Mouse (Mus musculus): ENCODE data around the gene Cops3. TPM values are rescaled to one million over a fixed set of nuclear protein-coding genes. Genes with fewer than 3 reads are reported as not detected.
"Not testable (repeated sequence)": the region's sequence is repeated elsewhere in the genome, so short reads cannot be mapped to it uniquely, and the experiment has no call there.

The Cops3 gene
- polyA plus RNA-seq, 1 experiment from 2014 or later, result 226 TPM

DNA sequence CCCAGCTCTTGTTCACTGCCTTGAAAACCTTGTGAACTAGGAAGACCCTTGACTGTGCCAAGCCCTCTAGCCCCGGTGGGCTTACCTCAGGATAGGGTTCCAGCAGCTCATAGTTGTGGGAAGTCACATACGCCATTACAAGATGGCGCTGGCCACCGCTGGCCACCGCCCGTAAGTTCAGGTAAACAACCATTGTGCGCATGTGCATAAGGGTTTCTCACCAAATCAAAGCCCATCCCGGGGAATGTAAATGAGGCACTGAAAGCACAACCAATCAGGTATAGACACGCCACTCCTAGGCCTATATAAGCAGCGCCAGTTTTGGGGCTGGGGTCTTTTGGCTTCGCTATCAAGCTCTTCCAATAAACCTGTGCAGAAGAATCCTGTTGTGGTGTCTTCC lies 6.7 kb upstream of the Cops3 start:
- no peak for ATAC-seq (ENCODE audit: low FRiP score)
- WGBS, result 95% methylated on average over 11 of the region's 11 CpGs
- Histone ChIP-seq H3K27ac (no peak overlapping the region), H3K9me3 (no peaks in the 10 kb centered on the region), H3K4me1 (peaks cover 8% of the 10 kb centered on the region; the same call in 1 of the 2 replicates), H3K36me3 (replicated peaks) (no peaks in the 10 kb centered on the region; the same call in 1 of the 2 replicates), H3K4me2 (no peak overlapping the region), H3K4me3 (replicated peaks) (no peak overlapping the region), H3K9ac (no peak overlapping the region), H3K27me3 (no peaks in the 10 kb centered on the region)

DNA sequence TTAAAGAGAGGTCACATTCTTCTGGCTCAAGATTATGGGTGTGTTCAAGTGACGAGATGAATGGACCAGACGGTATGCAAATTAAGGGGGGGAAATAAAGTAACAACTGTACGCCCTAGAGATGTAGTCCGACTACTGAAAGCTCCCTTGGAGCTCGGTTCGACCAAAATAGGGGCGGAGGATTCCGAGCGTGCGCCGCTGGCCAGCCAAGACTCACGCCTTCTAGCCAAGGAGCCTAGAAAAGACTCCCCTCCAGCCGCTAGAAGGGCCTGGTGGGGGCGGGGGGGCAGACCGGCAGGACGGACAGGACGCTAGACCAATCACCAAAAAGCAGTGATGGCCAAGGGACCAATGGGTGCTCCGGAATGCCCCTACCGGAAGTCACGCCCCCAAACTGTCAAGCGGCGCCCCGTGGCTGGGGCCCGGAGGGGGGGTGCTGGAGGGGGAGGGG lies 605 bp downstream of the Cops3 start, which contains the start of gene Nt5m:
Gene Nt5m (plus strand): TSS at position 440 of the 451 bp plus-strand sequence.
- Histone ChIP-seq H3K36me3 (replicated peaks) (peaks cover 24% of the 10 kb centered on the region), H3K9ac (peak within 1 kb of the TSS; percentile 90), H3K4me2 (peak within 1 kb of the TSS; percentile 68), H3K27me3 (no peaks in the 10 kb centered on the region), H3K4me3 (replicated peaks) (peak within 1 kb of the TSS; percentile 95), H3K9me3 (no peaks in the 10 kb centered on the region), H3K4me1 (peaks cover 22% of the 10 kb centered on the region), H3K27ac (peak within 1 kb of the TSS; percentile 97)
- WGBS, result under 1% methylated on average over 24 of the region's 24 CpGs
- peak; percentile 97 for ATAC-seq (ENCODE audit: low FRiP score)

DNA sequence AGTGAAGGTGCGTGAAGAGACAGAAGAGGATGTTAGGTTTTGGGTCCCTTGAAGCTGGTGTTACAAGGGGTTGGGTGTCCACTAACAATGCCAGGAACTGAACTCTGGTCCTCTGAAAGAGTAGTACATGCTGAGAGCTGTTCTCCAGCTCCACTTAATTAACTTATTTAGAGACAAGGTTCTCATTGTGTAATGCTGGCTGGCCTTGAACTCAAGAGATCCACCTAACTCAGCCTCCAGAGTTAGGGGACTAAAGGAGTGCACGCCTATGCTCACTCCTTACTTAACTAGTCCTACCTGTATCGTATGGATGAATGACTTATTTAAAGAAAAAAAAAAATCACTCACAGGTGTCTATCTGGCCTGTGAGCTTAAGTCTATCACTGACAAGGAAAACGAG lies 1.2 kb downstream of the Cops3 start:
- WGBS, result 63% methylated on average over 4 of the region's 4 CpGs

DNA sequence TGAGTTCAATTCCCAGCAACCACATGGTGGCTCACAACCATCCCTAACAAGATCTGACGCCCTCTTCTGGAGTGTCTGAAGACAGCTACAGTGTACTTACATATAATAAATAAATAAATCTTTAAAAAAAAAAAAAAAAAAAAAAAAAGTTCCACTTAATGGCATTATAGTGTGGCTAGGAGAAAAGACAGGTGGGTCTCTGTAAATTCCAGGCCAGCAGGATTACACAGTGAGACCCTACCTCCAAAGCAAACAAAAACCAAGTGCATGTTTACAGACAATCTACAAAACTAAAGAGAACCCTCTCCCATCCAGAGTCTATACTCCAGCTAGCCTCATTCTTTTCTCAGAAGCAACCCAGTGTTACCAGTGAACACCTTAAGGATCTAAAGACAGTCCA lies 1.8 kb downstream of the Cops3 start:
- WGBS, result no CpG with 5 or more reads among the region's 1 CpGs
- not testable (repeated sequence) for H3K9me3 ChIP-seq; H3K27ac ChIP-seq; ATAC-seq (ENCODE audit: low FRiP score); H3K27me3 ChIP-seq
- Histone ChIP-seq H3K4me1 (peaks cover 22% of the 10 kb centered on the region), H3K4me3 (replicated peaks) (0 out of 2 replicates have a peak overlapping the region, but pooled peaks have one; percentile 95), H3K36me3 (replicated peaks) (peaks cover 35% of the 10 kb centered on the region), H3K9ac (peak overlapping the region; percentile 90; the same call in 1 of the 2 replicates), H3K4me2 (peak overlapping the region; percentile 68)

More for the DNA sequence above, 1.2 kb downstream of the Cops3 start:
- Histone ChIP-seq H3K4me3 (replicated peaks) (peak overlapping the region; percentile 95), H3K36me3 (replicated peaks) (peaks cover 30% of the 10 kb centered on the region), H3K4me1 (peaks cover 22% of the 10 kb centered on the region), H3K27me3 (no peaks in the 10 kb centered on the region), H3K27ac (no peak overlapping the region), H3K9me3 (no peaks in the 10 kb centered on the region), H3K4me2 (peak overlapping the region; percentile 68), H3K9ac (peak overlapping the region; percentile 90)
- ATAC-seq (ENCODE audit: low FRiP score), result no peak

DNA sequence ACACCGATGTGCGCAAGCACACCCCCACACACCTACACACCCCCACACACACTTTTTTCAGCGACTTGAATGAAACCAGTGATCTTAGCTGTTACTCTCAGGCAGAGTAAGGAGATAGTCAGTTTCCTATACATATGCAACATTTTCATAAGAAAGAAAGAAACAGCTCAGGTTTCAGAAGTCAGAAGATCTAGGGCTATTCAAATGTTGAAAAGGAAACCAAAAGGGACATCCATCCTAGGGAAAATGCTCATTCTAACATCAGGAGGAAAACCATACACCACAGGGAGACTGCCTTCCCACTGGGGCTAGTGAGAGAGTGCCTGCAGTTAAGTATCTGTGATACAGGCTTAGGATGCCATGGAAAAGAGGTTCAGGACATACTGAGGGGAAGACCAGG lies 18.0 kb downstream of the Cops3 start:
- 87% methylated on average over 3 of the region's 3 CpGs for WGBS
- H3K4me1 ChIP-seq, result no peaks in the 10 kb centered on the region
- H3K9me3 ChIP-seq, result no peaks in the 10 kb centered on the region
- no peak overlapping the region for H3K4me3 ChIP-seq (replicated peaks)
- H3K9ac ChIP-seq, result no peak overlapping the region
- no peak for ATAC-seq (ENCODE audit: low FRiP score)
- no peak overlapping the region for H3K4me2 ChIP-seq
- no peaks in the 10 kb centered on the region for H3K27me3 ChIP-seq
- no peak overlapping the region for H3K27ac ChIP-seq
- peaks cover 97% of the 10 kb centered on the region for H3K36me3 ChIP-seq (replicated peaks)

DNA sequence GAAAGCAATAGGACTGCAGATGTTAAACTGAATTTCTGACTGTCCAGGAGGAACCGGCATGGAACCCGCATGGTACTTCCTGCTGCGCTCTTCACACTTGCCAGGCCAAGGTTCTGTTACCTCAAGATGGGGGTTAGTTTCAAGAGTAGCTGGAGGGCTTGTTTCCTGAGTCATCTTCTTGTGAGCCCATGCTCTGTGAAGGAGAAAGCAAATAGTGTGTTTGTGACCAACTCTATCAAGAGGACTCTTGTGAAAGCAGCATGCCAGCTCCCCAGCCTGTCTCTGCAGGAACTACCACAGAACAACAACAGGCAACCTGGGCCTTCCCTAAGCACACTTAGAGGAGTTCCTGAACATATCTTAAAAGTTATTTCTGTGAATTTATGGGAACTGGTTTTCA lies 21.7 kb downstream of the Cops3 start:
- no peaks in the 10 kb centered on the region for H3K4me1 ChIP-seq
- no peak overlapping the region for H3K27ac ChIP-seq
- 95% methylated on average over 3 of the region's 3 CpGs for WGBS
- H3K4me2 ChIP-seq, result no peak overlapping the region
- no peak for ATAC-seq (ENCODE audit: low FRiP score)
- H3K36me3 ChIP-seq (replicated peaks), result peaks cover 73% of the 10 kb centered on the region
- no peaks in the 10 kb centered on the region for H3K27me3 ChIP-seq
- no peak overlapping the region for H3K9ac ChIP-seq
- H3K9me3 ChIP-seq, result no peaks in the 10 kb centered on the region
- no peak overlapping the region for H3K4me3 ChIP-seq (replicated peaks)

DNA sequence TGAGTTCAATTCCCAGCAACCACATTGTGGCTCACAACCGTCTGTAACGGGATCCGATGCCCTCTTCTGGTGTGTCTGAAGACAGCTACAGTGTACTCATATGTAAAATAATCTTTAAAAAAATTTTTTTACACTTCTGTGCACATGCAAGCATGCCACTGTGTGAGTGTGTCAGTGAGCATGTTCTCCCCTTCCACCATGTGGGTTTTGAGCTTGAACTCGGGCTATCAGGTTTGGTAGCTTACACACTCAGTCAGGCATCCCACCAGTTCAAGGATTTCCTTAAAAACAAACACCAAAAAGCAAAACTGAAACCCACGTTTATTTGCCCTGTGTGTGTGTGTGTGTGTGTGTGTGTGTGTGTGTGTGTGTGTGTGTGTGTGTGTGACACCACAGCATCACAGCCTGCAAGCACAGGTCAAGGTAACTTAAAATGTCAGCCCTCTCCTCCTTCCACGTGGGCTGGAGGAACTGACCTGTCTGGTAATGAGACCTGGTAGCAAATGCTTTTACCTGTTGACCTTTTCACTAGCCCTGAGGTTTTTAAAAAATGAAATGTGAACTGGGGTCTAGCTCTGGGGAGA lies 24.1 kb downstream of the Cops3 start:
- 89% methylated on average over 6 of the region's 6 CpGs for WGBS
- Histone ChIP-seq H3K9me3 (no peaks in the 10 kb centered on the region), H3K36me3 (replicated peaks) (peaks cover 52% of the 10 kb centered on the region)

DNA sequence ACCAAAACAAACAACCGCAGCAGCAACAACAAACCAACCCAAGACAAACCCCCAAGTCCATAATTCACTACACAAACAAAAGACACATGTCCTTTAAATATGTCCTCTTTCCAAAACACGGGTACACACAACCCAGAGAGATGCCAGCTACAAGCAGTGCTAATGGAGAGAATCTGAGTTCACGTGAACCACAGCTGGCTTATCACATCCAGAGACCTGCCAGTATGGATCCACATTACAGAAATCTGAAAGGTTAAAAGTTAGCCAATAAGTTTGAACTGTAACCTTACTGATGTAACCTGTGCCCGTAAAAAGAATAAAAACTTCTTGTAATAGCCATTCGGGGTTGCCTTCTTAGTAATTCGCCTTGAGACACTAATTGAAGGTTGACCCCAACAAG lies 24.7 kb downstream of the Cops3 start:
- no peak overlapping the region for H3K9ac ChIP-seq
- no peak overlapping the region for H3K4me2 ChIP-seq
- H3K4me1 ChIP-seq, result peaks cover 5% of the 10 kb centered on the region; the same call in 1 of the 2 replicates
- no peaks in the 10 kb centered on the region for H3K27me3 ChIP-seq
- no peaks in the 10 kb centered on the region for H3K9me3 ChIP-seq
- H3K27ac ChIP-seq, result no peak overlapping the region
- peaks cover 46% of the 10 kb centered on the region for H3K36me3 ChIP-seq (replicated peaks)
- 96% methylated on average over 6 of the region's 6 CpGs for WGBS
- no peak overlapping the region for H3K4me3 ChIP-seq (replicated peaks)
- ATAC-seq (ENCODE audit: low FRiP score), result no peak

More for the DNA sequence above, 24.1 kb downstream of the Cops3 start:
- no peak overlapping the region for H3K4me3 ChIP-seq (replicated peaks)
- ATAC-seq (ENCODE audit: low FRiP score), result no peak
- no peak overlapping the region for H3K9ac ChIP-seq
- no peak overlapping the region for H3K4me2 ChIP-seq
- H3K27ac ChIP-seq, result no peak overlapping the region
- peaks cover 4% of the 10 kb centered on the region; the same call in 1 of the 2 replicates for H3K4me1 ChIP-seq
- no peaks in the 10 kb centered on the region for H3K27me3 ChIP-seq

DNA sequence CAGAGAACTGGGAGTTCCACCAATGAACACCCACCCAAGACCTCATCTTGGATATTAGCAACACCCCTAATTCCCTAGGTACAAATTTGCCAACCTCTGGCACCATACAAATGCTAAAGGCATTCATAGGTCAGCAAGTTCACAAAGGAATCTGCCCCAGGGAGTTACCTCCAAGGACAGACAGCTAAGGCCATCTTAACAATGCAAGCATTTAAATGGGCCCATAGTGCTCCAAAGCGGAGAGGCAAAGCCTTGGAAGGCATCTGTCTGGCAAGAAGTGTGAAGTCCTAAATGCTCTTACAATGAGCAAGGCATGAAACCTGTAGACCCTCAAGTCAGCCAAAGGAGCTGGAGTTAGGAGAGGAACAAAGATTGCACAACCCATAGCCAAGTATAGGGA lies 25.3 kb downstream of the Cops3 start:
- 76% methylated on average over 1 of the region's 1 CpGs for WGBS
- ATAC-seq (ENCODE audit: low FRiP score), result no peak
- Histone ChIP-seq H3K4me3 (replicated peaks) (no peak overlapping the region), H3K4me2 (no peak overlapping the region), H3K27ac (no peak overlapping the region), H3K36me3 (replicated peaks) (peaks cover 40% of the 10 kb centered on the region), H3K9me3 (no peaks in the 10 kb centered on the region), H3K9ac (no peak overlapping the region), H3K4me1 (peaks cover 5% of the 10 kb centered on the region; the same call in 1 of the 2 replicates), H3K27me3 (no peaks in the 10 kb centered on the region)

DNA sequence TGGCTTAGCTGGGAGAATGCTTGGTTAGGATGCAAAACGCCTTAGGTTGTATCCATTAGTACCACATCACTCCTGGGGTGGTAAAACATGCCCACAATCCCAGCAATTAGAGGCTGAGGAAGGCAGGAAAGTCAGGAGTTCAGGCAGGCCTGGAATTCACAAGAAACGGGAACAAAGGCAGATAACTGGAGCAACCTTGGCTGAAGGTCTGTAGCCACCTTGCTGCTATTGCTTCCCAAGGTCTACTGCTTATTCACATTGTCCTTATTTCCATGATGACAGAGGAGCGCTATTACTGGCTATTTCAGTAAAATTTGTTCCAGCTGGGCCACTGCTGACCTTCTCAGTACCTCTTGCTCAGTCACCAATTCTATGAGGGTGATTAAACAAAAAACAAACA lies 26.4 kb downstream of the Cops3 start:
- ATAC-seq (ENCODE audit: low FRiP score), result no peak
- no peaks in the 10 kb centered on the region for H3K27me3 ChIP-seq
- no peaks in the 10 kb centered on the region for H3K9me3 ChIP-seq
- H3K4me3 ChIP-seq (replicated peaks), result no peak overlapping the region
- H3K4me2 ChIP-seq, result no peak overlapping the region
- H3K9ac ChIP-seq, result no peak overlapping the region
- peaks cover 14% of the 10 kb centered on the region for H3K4me1 ChIP-seq
- H3K36me3 ChIP-seq (replicated peaks), result peaks cover 30% of the 10 kb centered on the region
- 80% methylated on average over 3 of the region's 3 CpGs for WGBS
- H3K27ac ChIP-seq, result no peak overlapping the region

DNA sequence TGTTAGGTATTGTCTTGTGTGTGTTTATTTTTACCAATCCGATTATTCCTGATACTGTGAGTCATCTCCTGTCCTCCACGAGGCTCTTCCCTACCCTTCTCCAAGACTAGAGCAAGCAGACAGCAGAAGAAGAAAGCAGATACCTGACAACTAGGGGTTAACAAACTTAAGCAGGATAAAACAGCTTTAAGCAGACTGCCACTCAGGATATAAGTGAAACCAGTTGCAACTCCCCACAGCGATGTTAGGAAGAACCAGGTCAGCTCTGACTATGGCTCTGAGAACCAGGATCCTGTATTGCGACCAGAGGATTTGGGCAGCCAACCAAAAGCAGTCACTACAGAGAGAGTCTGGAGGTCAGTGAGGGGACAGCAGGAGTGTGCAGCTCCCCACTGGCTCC lies 28.4 kb downstream of the Cops3 start:
- no peaks in the 10 kb centered on the region for H3K27me3 ChIP-seq
- no peak overlapping the region for H3K9ac ChIP-seq

DNA sequence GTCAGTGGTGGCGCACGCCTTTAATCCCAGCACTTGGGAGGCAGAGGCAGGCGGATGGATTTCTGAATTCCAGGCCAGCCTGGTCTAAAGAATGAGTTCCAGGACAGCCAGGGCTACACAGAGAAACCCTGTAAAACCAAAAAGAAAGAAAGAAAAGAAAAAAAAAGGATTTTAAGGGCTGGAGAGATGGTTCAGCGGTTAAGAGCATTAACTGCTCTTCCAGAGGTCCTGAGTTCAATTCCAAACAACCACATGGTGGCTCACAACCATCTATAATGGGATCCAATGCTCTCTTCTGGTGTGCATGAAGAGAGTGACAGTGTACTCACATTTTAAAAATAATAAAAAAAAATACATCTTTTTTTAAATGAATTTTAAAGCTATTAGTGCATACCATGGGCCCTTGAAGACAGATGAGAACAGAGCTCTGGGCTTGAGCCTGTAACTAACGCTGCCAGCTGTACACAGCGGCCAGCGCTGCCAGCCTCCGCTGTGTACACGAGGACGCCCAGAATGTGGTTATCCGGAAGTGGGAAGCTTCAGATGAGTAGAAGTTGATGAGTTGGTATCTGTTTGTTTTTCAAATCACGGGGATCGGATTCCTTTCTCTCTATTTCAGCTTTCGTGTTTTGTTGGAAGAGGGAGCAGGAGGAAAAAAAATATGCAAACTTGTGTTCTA lies 29.0 kb downstream of the Cops3 start:
- Histone ChIP-seq H3K27me3 (no peaks in the 10 kb centered on the region), H3K4me2 (peak overlapping the region; percentile 87), H3K4me3 (replicated peaks) (peak overlapping the region; percentile 77), H3K9me3 (no peaks in the 10 kb centered on the region), H3K9ac (peak overlapping the region; percentile 85), H3K36me3 (replicated peaks) (peaks cover 25% of the 10 kb centered on the region), H3K27ac (peak overlapping the region; percentile 98), H3K4me1 (peaks cover 19% of the 10 kb centered on the region)
- ATAC-seq (ENCODE audit: low FRiP score), result no peak; the same call in 1 of the 2 replicates
- 67% methylated on average over 14 of the region's 14 CpGs for WGBS

More for the DNA sequence above, 28.4 kb downstream of the Cops3 start:
- no peak overlapping the region for H3K4me3 ChIP-seq (replicated peaks)
- no peak overlapping the region for H3K4me2 ChIP-seq
- peaks cover 25% of the 10 kb centered on the region for H3K36me3 ChIP-seq (replicated peaks)
- 77% methylated on average over 4 of the region's 4 CpGs for WGBS
- ATAC-seq (ENCODE audit: low FRiP score), result no peak
- no peaks in the 10 kb centered on the region for H3K9me3 ChIP-seq
- no peak overlapping the region for H3K27ac ChIP-seq
- peaks cover 19% of the 10 kb centered on the region for H3K4me1 ChIP-seq
